Mouse (Mus musculus) megakaryocyte, embryonic 14.5 days (primary cell): ENCODE measurements at regions not wholly inside any gene's neighbourhood (a gene's known extent, or its start where the extent isn't known, plus 50 kb on each side); places are given as distances from the start of the nearest gene placed in this dataset.

ENCODE experiments used
- H3K27me3 ChIP-seq: replicated peaks from 2 replicates; pipeline ENCODE3; 2012; ENCODE audit warnings: inconsistent platforms
- H3K36me3 ChIP-seq: replicated peaks from 2 replicates; pipeline ENCODE3; 2012; ENCODE audit warnings: low read length, inconsistent platforms, mixed read lengths
- H3K4me1 ChIP-seq: 2 replicates; pipeline ENCODE4 v1.6.1; 2012; ENCODE audit warnings: inconsistent platforms
- H3K4me3 ChIP-seq: replicated peaks from 2 replicates; pipeline ENCODE3; 2012; ENCODE audit warnings: moderate library complexity, mild to moderate bottlenecking, inconsistent platforms
- H3K9me3 ChIP-seq: 2 replicates; pipeline ENCODE4 v1.6.1; 2012; ENCODE audit warnings: inconsistent platforms
- FLI1 ChIP-seq: IDR thresholded peaks from 2 replicates; pipeline ENCODE4 v1.6.1; 2012; ENCODE audit warnings: low read length, inconsistent platforms, mixed read lengths
- GATA1 ChIP-seq: IDR thresholded peaks from 3 replicates; pipeline ENCODE4 v1.6.1; 2012; ENCODE audit warnings: mixed read lengths, low read length, inconsistent platforms, borderline replicate concordance

GRCm38 (mm10) chr9:103941901-103942260, 60.5 kb upstream of the Nphp3 start:
- Histone ChIP-seq H3K4me3 (no peak overlapping the region), H3K9me3 (peaks cover 38% of the 10 kb centered on the region), H3K27me3 (no peaks in the 10 kb centered on the region), H3K4me1 (no peaks in the 10 kb centered on the region), H3K36me3 (no peaks in the 10 kb centered on the region)
- TF ChIP-seq GATA1 (no peak), FLI1 (no peak)

- Histone ChIP-seq H3K9me3 (peaks cover 32% of the 10 kb centered on the region), H3K4me1 (no peaks in the 10 kb centered on the region), H3K27me3 (no peaks in the 10 kb centered on the region), H3K36me3 (no peaks in the 10 kb centered on the region), H3K4me3 (no peak overlapping the region)
- no peak for TF ChIP-seq GATA1
- TF ChIP-seq FLI1: no peak
These were observed 56.9 kb upstream of the Nphp3 start for GRCm38 (mm10) chr9:103945406-103945805.

GRCm38 (mm10) chr9:103951799-103952198, 50.5 kb upstream of the Nphp3 start:
- Histone ChIP-seq H3K4me1 (no peaks in the 10 kb centered on the region), H3K27me3 (no peaks in the 10 kb centered on the region), H3K9me3 (peaks cover 19% of the 10 kb centered on the region)

More at GRCm38 (mm10) chr9:103951799-103952198, 50.5 kb upstream of the Nphp3 start:
- TF ChIP-seq FLI1 (no peak), GATA1 (no peak)
- Histone ChIP-seq H3K36me3 (no peaks in the 10 kb centered on the region), H3K4me3 (no peak overlapping the region)
